Mouse (Mus musculus) heart, adult 8-10 months (tissue): ENCODE measurements around the gene Hipk2. TPM values are rescaled to one million over a fixed set of nuclear protein-coding genes. Genes with fewer than 3 reads are reported as not detected.

Source experiments
- DNase-seq: peaks from one replicate; pipeline ENCODE4 v3.0.0; 2022; ENCODE audit warnings: low spot score
- total RNA-seq, 4 experiments: library from RNA; stranded (reverse); gene quantifications; 2 replicates each; pipeline ENCODE4 v1.2.4; 2022

The Hipk2 gene
- total RNA-seq, 4 experiments from 2014 or later, result 94.2 to 109 (median 105) TPM

GRCm38 (mm10) chr6:38902820-38903439 lies 27.0 kb upstream of the Hipk2 start:
- no peak for DNase-seq

- DNase-seq, result no peak
Observed at GRCm38 (mm10) chr6:38901636-38902035, 25.7 kb upstream of the Hipk2 start.

- no peak for DNase-seq
Observed at GRCm38 (mm10) chr6:38901152-38901551, 25.2 kb upstream of the Hipk2 start.

GRCm38 (mm10) chr6:38900479-38901126 lies 24.6 kb upstream of the Hipk2 start:
- no peak for DNase-seq

- DNase-seq, result peak; percentile 16
Observed at GRCm38 (mm10) chr6:38900073-38900472, 24.1 kb upstream of the Hipk2 start.

- DNase-seq, result no peak
Observed at GRCm38 (mm10) chr6:38893615-38894014, 17.6 kb upstream of the Hipk2 start.

- no peak for DNase-seq
Observed at GRCm38 (mm10) chr6:38892017-38892416, 16.1 kb upstream of the Hipk2 start.

- DNase-seq, result no peak
Observed at GRCm38 (mm10) chr6:38889156-38889555, 13.2 kb upstream of the Hipk2 start.

GRCm38 (mm10) chr6:38887436-38887835 lies 11.5 kb upstream of the Hipk2 start:
- DNase-seq, result no peak

GRCm38 (mm10) chr6:38885132-38885531 lies 9.2 kb upstream of the Hipk2 start:
- DNase-seq, result no peak

- DNase-seq, result no peak
Observed at GRCm38 (mm10) chr6:38884482-38884881, 8.5 kb upstream of the Hipk2 start.

GRCm38 (mm10) chr6:38882728-38883171 lies 6.8 kb upstream of the Hipk2 start:
- DNase-seq, result no peak

- DNase-seq, result no peak
Observed at GRCm38 (mm10) chr6:38881975-38882374, 6.0 kb upstream of the Hipk2 start.

GRCm38 (mm10) chr6:38881468-38881867 lies 5.5 kb upstream of the Hipk2 start:
- DNase-seq, result no peak

- no peak for DNase-seq
Observed at GRCm38 (mm10) chr6:38877674-38878073, 1.7 kb upstream of the Hipk2 start.

- peak; percentile 24 for DNase-seq
Observed at GRCm38 (mm10) chr6:38875258-38876070, 501 bp downstream of the Hipk2 start, which contains the start of gene Tbxas1. Tbxas1 (plus strand) TSS chr6:38875404.

GRCm38 (mm10) chr6:38874565-38875257 lies 1.3 kb downstream of the Hipk2 start:
- no peak for DNase-seq

- peak; percentile 70 for DNase-seq
Observed at GRCm38 (mm10) chr6:38874035-38874434, 1.9 kb downstream of the Hipk2 start.

- DNase-seq, result no peak
Observed at GRCm38 (mm10) chr6:38873316-38873715, 2.6 kb downstream of the Hipk2 start.

GRCm38 (mm10) chr6:38871051-38871450 lies 4.9 kb downstream of the Hipk2 start:
- peak; percentile 32 for DNase-seq

GRCm38 (mm10) chr6:38870070-38870469 lies 5.9 kb downstream of the Hipk2 start:
- no peak for DNase-seq

GRCm38 (mm10) chr6:38868974-38869373 lies 7.0 kb downstream of the Hipk2 start:
- DNase-seq, result no peak
